Mouse (Mus musculus) forebrain, embryonic 16.5 days (tissue): Measurements from ENCODE around the gene Cdhr4. TPM values are rescaled to one million over a fixed set of nuclear protein-coding genes. Genes with fewer than 3 reads are reported as not detected.

ENCODE experiments used
- ATAC-seq: fragments of 200-750 bp; cut with Nextera tagmentation; 2 replicates; pipeline ENCODE4 v1.8.0; 2017; ENCODE audit warnings: mild to moderate bottlenecking, moderate library complexity
- H3K27ac ChIP-seq: fragments of 300-500 bp; sonication (generic); 2 replicates; pipeline ENCODE4 v1.5.1; 2014; ENCODE audit warnings: low read length, control low read depth
- H3K27me3 ChIP-seq: fragments of 300-500 bp; sonication (generic); replicated peaks from 2 replicates; pipeline ENCODE4 v1.6.1; 2014; ENCODE audit warnings: low read length; ENCODE audit not compliant: control insufficient read depth, insufficient read depth
- H3K36me3 ChIP-seq: fragments of 300-500 bp; sonication (generic); 2 replicates; pipeline ENCODE4 v1.6.1; 2014; ENCODE audit not compliant: control insufficient read depth, insufficient read depth
- H3K4me1 ChIP-seq: fragments of 300-500 bp; sonication (generic); replicated peaks from 2 replicates; pipeline ENCODE4 v1.6.1; 2014; ENCODE audit warnings: low read length; ENCODE audit not compliant: control insufficient read depth, insufficient read depth
- H3K4me2 ChIP-seq: fragments of 300-500 bp; sonication (generic); 2 replicates; pipeline ENCODE4 v1.6.1; 2014; ENCODE audit warnings: mild to moderate bottlenecking, low read length, control low read depth
- H3K4me3 ChIP-seq: fragments of 300-500 bp; sonication (generic); replicated peaks from 2 replicates; pipeline ENCODE4 v1.5.1; 2014; ENCODE audit warnings: mild to moderate bottlenecking, low read length, control low read depth
- H3K9ac ChIP-seq: fragments of 300-500 bp; sonication (generic); replicated peaks from 2 replicates; pipeline ENCODE4 v1.6.1; 2014; ENCODE audit warnings: low read depth, low read length, control low read depth
- H3K9me3 ChIP-seq: fragments of 300-500 bp; sonication (generic); 2 replicates; pipeline ENCODE4 v1.6.1; 2016; ENCODE audit warnings: low read length; ENCODE audit not compliant: control insufficient read depth
- WGBS: fragments of 180-500 bp; shearing (Covaris S2); extraction: QIAGEN DNeasy Blood & Tissue Kit; methylation state at CpG from one replicate; pipeline ENCODE4 v1.1.7; 2014; 5-methylcytosine and 5-hydroxymethylcytosine counted together
- polyA plus RNA-seq: library from polyadenylated mRNA; unstranded; fragments of >200 nt; fragmentation: Nextera tagmentation; extraction: Ambion mirVana; gene quantifications from 2 replicates; pipeline ENCODE4 v1.2.1, GENCODE M21; 2015

Cdhr4 gene
- polyA plus RNA-seq, 1 experiment from 2014 or later, result 1.2 TPM

DNA sequence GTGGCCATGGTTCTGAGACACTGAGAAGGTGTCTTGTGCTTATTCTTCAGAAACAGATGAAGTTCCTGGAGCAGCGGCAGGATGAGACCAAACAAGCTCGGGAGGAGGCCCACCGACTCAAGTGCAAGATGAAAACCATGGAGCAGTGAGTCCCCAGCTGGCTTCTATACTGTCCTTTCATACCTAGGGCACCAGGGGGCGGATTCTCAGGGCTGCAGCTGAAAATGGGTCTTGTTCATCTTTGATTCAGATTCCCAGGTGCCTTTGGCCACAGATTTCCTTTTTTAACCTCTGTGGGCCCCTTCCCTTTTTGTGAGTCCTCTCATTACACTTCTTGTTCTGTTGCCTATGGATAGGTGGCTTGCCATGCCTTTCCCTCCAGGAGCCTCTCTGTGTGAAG is 31.4 kb upstream of the Cdhr4 start:
- Histone ChIP-seq H3K27me3 (no peaks in the 10 kb centered on the region), H3K36me3 (no peaks in the 10 kb centered on the region), H3K4me2 (no peak overlapping the region), H3K4me3 (no peak overlapping the region), H3K4me1 (peaks cover 13% of the 10 kb centered on the region), H3K27ac (peak overlapping the region; percentile 83), H3K9me3 (no peaks in the 10 kb centered on the region), H3K9ac (no peak overlapping the region)
- ATAC-seq, result no peak
- WGBS, result 82% methylated on average over 4 of the region's 4 CpGs

DNA sequence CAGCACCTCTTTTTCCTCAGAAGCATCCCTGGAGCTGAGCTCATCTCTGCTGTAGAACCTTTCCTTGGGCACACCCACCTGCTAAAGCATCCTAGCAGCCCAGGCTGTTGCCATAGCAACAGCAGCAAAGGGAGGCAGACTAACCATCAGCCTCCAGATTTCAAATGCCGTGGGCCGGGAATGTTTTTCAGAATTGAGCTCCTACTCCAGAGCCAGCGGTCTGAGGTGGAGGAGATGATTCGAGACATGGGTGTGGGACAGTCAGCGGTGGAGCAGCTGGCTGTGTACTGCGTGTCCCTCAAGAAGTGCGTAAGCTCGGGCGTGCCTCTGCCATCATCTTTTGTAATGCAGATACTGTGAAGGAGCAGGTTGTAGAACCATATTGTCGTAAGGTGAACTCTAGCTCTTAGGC is 30.9 kb upstream of the Cdhr4 start:
- Histone ChIP-seq H3K4me1 (peaks cover 13% of the 10 kb centered on the region), H3K4me2 (peak overlapping the region; percentile 25; the same call in 1 of the 2 replicates), H3K27me3 (no peaks in the 10 kb centered on the region), H3K36me3 (no peaks in the 10 kb centered on the region), H3K9ac (0 out of 2 replicates have a peak overlapping the region, but pooled peaks have one; percentile 33), H3K27ac (peak overlapping the region; percentile 83), H3K4me3 (no peak overlapping the region), H3K9me3 (no peaks in the 10 kb centered on the region)
- peak; percentile 78 for ATAC-seq
- WGBS, result 60% methylated on average over 10 of the region's 10 CpGs

DNA sequence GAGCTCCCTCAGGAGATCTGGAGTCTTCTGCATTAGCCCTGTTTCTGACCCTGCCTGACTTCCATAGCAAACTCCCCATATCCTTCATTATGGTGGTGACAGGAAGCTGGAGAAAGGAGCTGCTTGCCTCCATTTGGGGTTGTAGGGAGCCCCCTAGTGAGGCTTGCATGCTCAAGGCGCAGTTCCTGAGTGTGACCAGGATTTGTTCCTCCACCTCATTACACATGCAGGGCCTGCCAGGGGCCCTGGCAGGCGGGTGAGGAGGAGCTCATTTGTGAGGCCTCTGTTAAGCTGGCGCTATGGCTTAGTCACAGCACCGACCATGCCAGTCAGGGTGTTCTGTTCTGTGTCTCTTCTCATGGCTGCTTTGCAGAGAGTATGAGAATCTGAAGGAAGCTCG is 30.4 kb upstream of the Cdhr4 start:
- peak; percentile 61 for ATAC-seq
- Histone ChIP-seq H3K4me2 (peak overlapping the region; percentile 25; the same call in 1 of the 2 replicates), H3K36me3 (no peaks in the 10 kb centered on the region), H3K27ac (peak overlapping the region; percentile 83), H3K9ac (no peak overlapping the region), H3K4me3 (no peak overlapping the region), H3K27me3 (no peaks in the 10 kb centered on the region), H3K9me3 (no peaks in the 10 kb centered on the region), H3K4me1 (peaks cover 13% of the 10 kb centered on the region)
- WGBS, result 30% methylated on average over 5 of the region's 5 CpGs

DNA sequence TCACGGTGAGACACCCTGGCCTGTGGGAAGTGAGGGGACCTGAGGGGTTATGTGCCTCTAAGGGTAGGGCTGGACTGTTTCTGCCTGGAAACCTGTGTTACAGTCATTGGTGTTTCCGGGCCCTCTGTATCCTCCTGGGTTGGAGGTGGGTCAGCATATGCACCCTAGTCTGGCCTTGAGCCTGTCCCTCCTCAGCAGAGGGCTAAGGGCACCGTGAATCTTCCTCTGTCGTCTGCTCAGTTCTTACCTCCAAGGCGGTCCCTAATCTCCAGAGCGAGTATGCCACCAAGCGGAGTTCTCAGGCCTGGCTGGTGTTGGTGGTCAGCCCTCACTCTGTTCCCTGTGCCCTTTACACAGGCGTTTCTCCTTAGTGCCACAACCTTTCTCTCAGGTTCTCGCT is 29.4 kb upstream of the Cdhr4 start:
- Histone ChIP-seq H3K4me1 (peaks cover 13% of the 10 kb centered on the region), H3K4me3 (no peak overlapping the region), H3K9ac (no peak overlapping the region)

DNA sequence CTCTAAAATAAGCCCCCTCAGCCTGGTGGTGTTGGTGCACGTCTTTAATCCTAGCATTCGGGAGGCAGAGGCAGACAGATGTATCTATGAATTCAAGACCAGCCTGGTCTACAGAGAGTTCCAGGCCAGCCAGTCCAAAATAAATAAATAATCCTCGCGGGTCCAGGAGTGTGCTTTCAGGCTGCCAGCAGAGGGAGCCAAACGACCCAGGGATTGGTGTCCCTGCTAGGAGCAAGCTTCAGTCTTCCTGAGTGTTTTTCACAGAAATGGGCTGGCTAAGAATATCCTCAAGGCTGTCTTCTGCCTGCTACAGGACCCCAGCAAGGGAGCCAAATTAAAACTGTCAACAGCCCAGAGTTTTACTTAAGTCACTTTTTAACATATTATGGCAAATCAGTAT is 28.6 kb upstream of the Cdhr4 start:
- Histone ChIP-seq H3K36me3 (no peaks in the 10 kb centered on the region), H3K9me3 (no peaks in the 10 kb centered on the region), H3K4me2 (no peak overlapping the region), H3K27me3 (no peaks in the 10 kb centered on the region), H3K27ac (no peak overlapping the region), H3K4me1 (peaks cover 13% of the 10 kb centered on the region), H3K4me3 (no peak overlapping the region), H3K9ac (no peak overlapping the region)
- ATAC-seq, result peak; percentile 60; the same call in 1 of the 2 replicates
- 27% methylated on average over 5 of the region's 5 CpGs for WGBS

More for the DNA sequence above, 29.4 kb upstream of the Cdhr4 start:
- no peak overlapping the region for H3K27ac ChIP-seq
- 93% methylated on average over 9 of the region's 9 CpGs for WGBS
- H3K27me3 ChIP-seq, result no peaks in the 10 kb centered on the region
- H3K9me3 ChIP-seq, result no peaks in the 10 kb centered on the region
- ATAC-seq, result no peak
- no peaks in the 10 kb centered on the region for H3K36me3 ChIP-seq
- H3K4me2 ChIP-seq, result no peak overlapping the region

DNA sequence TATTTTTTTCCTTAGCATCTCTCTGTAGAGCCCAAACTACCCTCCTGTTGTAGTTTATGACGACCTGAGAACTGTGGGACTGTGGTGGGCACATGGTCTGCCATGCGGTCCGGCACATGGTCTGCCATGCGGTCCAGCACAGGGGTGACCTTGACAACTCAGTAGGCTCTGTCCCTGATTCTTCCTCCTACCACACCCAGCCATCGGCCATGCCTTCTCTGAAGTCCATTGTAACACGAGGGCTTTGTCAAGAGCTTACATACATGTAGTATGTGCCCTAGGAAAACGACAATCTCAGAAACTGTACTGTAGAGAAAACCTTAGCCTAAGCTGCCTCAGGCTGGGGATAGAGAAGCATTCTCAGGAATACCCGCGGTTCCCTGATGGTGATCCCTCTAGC is 27.6 kb upstream of the Cdhr4 start:
- Histone ChIP-seq H3K27ac (no peak overlapping the region), H3K4me2 (no peak overlapping the region), H3K9ac (no peak overlapping the region), H3K4me3 (no peak overlapping the region), H3K4me1 (peaks cover 13% of the 10 kb centered on the region), H3K27me3 (no peaks in the 10 kb centered on the region), H3K9me3 (no peaks in the 10 kb centered on the region), H3K36me3 (no peaks in the 10 kb centered on the region)
- ATAC-seq, result no peak
- 95% methylated on average over 9 of the region's 9 CpGs for WGBS

DNA sequence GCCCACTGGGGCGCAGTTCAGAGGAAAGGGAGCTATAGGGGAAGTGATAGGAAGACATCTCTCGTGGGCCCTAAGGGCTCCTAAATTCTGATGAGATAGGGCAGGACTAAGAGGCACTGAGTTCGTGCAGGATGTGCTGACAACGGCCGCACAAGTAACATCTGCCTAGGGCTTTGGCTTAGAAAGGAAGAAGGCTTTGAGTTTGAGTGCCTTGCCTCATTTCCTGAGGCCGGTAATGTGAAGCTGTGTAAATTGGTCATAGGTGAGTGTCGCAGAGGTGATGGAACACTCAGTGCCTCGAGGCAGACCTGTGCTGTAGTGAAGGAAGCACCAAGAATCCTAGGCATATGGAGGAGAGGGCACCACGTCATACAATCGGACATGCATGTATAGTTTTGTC is 25.6 kb upstream of the Cdhr4 start:
- Histone ChIP-seq H3K9me3 (no peaks in the 10 kb centered on the region), H3K9ac (no peak overlapping the region), H3K36me3 (no peaks in the 10 kb centered on the region; the same call in 1 of the 2 replicates), H3K27ac (no peak overlapping the region), H3K4me1 (peaks cover 4% of the 10 kb centered on the region), H3K4me3 (no peak overlapping the region), H3K27me3 (no peaks in the 10 kb centered on the region), H3K4me2 (no peak overlapping the region)
- 92% methylated on average over 10 of the region's 10 CpGs for WGBS
- no peak for ATAC-seq

DNA sequence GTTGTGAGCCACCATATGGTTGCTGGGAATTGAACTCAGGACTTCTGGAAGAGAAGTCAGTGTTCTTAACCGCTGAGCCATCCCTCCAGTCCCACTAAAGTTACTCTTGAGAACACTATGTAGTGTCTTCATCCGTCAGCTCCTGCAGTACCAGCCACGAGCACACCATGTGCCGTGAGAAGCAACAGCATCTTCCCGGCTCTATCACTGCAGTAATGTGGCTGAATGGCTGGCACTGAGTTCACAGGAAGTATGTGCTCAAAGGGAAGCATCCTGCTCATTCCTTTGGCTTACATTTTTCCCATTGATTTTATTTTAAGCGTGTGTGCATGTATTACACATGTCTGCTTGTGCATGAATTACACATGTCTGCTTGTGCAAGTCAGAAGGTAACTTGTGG is 24.9 kb upstream of the Cdhr4 start:
- no peaks in the 10 kb centered on the region; the same call in 1 of the 2 replicates for H3K36me3 ChIP-seq
- WGBS, result 89% methylated on average over 6 of the region's 6 CpGs

DNA sequence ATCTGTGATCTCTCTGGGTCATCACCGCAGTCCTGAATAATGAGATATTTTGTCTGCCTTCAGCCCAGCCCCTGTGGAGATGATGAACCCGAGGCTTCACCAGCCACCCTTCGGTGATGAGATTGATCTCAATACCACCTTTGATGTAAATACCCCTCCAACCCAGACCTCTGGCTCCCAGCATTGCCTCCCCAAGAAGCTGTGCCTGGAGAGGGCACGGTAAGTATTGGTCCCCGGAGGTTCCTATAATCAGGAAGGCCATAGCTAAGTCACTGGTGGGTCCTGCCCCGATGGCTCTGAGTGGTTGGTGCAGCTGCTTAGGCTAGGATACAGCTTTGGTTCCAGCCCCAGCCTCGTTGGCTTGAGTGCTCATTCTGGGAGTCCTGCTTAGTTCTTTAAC is 23.8 kb upstream of the Cdhr4 start:
- H3K4me1 ChIP-seq, result no peaks in the 10 kb centered on the region
- H3K9me3 ChIP-seq, result no peaks in the 10 kb centered on the region
- H3K36me3 ChIP-seq, result no peaks in the 10 kb centered on the region; the same call in 1 of the 2 replicates
- no peak overlapping the region for H3K4me2 ChIP-seq
- H3K27me3 ChIP-seq, result no peaks in the 10 kb centered on the region
- ATAC-seq, result no peak
- WGBS, result 91% methylated on average over 7 of the region's 7 CpGs
- no peak overlapping the region for H3K4me3 ChIP-seq
- H3K27ac ChIP-seq, result no peak overlapping the region
- no peak overlapping the region for H3K9ac ChIP-seq

More for the DNA sequence above, 24.9 kb upstream of the Cdhr4 start:
- Histone ChIP-seq H3K4me2 (no peak overlapping the region), H3K4me3 (no peak overlapping the region), H3K4me1 (no peaks in the 10 kb centered on the region), H3K9ac (no peak overlapping the region), H3K27me3 (no peaks in the 10 kb centered on the region), H3K9me3 (no peaks in the 10 kb centered on the region), H3K27ac (no peak overlapping the region)
- no peak for ATAC-seq

DNA sequence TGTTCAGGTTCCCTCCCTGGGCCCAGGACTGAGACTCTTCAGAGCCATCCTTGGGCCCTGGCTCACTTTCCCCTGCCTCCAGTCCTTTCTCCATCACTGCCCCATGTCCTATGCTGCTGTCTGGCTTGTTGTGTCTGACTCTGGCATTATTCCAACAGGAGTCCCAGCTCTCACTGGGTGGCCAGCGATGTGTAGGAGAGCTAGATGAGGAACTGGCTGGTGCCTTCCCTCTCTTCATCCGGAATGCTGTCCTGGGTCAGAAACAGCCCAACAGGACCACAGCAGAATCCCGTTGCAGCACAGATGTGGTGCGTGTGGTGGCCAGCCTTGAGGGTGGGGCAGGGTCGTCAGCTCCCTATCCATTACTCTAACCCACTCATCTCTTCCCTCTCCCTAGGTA is 22.0 kb upstream of the Cdhr4 start:
- no peak overlapping the region for H3K27ac ChIP-seq
- H3K9me3 ChIP-seq, result no peaks in the 10 kb centered on the region
- no peak overlapping the region for H3K9ac ChIP-seq
- H3K27me3 ChIP-seq, result no peaks in the 10 kb centered on the region
- no peak for ATAC-seq
- no peak overlapping the region for H3K4me2 ChIP-seq
- H3K4me3 ChIP-seq, result no peak overlapping the region
- 85% methylated on average over 5 of the region's 5 CpGs for WGBS
- no peaks in the 10 kb centered on the region; the same call in 1 of the 2 replicates for H3K36me3 ChIP-seq
- H3K4me1 ChIP-seq, result no peaks in the 10 kb centered on the region
